Mouse (Mus musculus) embryonic fibroblast, embryonic 13.5 days (primary cell): ENCODE results near the gene Pdgfa.

Experiments used
- CTCF ChIP-seq: IDR thresholded peaks from 2 replicates; pipeline ENCODE4 v1.5.1; 2011; ENCODE audit warnings: mild to moderate bottlenecking, control low read depth, low read length, moderate library complexity, borderline replicate concordance; ENCODE audit not compliant: insufficient read depth
- POLR2A ChIP-seq: IDR thresholded peaks from 2 replicates; pipeline ENCODE4 v1.6.1; 2011; ENCODE audit warnings: low read depth, mild to moderate bottlenecking, control low read depth, low read length, moderate library complexity

GRCm38 (mm10) chr5:138946931-138947330 lies 50.2 kb downstream of the Pdgfa start:
- TF ChIP-seq CTCF = no peak
- no peak for TF ChIP-seq POLR2A
